Mouse (Mus musculus): Measurements from ENCODE around the gene N4bp1.

GRCm38 (mm10) chr8:86762806-86763205, 122.3 kb downstream of the N4bp1 start:
- no peak for TF ChIP-seq EP300 (IDR thresholded peaks at IDR 0.05; ENCODE audit: low read depth)
- TF ChIP-seq CTCF (IDR thresholded peaks at IDR 0.05; ENCODE audit: low read depth), result no peak
